Mouse (Mus musculus): ENCODE measurements at regions not wholly inside any gene's neighbourhood (a gene's known extent, or its start where the extent isn't known, plus 50 kb on each side); places are given as distances from the start of the nearest gene placed in this dataset.
"Not testable (repeated sequence)": the region's sequence is repeated elsewhere in the genome, so short reads cannot be mapped to it uniquely, and the experiment has no call there.

DNA sequence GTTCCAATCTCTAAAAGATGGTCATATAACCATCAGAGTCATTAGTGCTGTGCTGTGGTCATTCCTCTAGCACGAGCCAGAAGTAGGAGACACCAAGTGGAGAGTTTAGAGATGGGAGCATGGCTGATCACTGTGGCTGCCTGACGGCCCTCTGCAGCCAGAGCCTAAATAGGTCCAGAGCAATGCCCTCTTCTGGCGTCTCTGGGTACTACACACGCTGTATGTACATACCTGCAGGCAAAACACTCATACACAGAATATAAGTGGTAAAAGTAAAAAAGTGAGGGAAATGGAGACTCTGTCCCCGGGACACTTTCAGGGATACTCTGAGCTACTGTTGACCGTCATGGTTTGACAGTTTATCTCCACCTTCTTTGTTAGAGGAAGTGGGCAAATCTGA lies 91.4 kb downstream of the Gm21738 start:
- DNase-seq (ENCODE audit: low spot score in 2 of 2), result no peak

DNA sequence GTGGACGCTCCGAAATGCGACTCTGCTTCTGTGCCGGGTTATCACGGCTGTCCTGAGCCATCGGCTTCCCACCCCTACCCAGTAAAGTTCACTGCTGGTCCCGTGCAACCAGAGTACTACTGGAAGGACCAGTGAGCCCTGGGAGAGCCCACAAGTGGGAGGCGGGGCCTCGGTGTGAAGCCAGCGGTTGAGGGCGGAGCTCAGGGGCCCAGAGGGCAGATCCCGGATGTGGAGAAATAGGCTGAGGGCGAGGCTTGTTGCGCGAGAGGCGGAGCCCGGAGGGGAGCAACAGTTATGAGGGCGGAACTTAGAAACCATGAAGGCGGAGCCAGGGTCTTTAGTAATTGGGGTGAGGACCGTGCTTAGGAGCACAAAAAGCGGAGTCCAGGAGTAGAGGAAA lies 107.1 kb downstream of the Gm21738 start:
- no peak for DNase-seq (ENCODE audit: low spot score in 2 of 2)

DNA sequence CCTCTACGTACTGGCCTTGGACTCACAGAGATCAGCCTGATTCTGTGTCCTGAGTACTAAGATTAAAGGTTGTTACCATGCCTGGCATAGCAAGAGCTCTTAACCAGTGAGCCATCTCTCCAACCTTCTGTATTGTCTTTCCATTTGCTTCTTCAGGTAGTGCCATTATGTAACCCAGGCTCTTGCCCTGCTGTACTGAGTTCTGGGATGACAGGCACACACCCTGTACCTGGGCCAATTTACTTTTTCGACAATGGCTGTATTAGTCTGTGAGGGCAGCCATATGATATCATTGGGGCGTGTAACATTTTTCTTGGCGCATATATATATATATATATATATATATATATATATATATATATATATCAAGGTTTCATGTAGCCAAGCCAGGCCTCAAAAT lies 115.9 kb downstream of the Gm21738 start:
- not testable (repeated sequence) for DNase-seq (ENCODE audit: low spot score in 2 of 2)

DNA sequence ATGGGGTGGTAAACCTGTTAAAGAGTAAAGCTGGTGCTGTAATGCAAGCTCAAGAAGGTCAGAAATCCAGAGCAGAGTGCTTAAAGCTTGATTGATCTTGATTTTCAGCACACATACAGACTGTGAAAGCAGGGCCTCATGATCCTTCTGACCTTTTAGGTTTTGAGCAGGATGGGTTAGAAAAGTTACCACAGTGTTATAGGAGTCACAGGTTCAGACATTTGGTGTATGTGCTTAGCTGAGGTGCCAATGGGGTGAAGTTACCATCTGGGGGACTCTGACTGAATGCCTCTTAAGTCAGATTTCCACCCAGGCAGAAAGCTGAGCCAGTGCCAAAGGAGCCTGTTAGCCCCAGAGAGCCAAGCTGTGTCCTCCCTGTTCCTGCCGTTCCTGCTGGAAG lies 139.6 kb downstream of the Gm21738 start:
- no peak for DNase-seq (ENCODE audit: low spot score in 2 of 2)

GRCm38 (mm10) chr14:19277777-19278385 lies 140.8 kb downstream of the Gm21738 start:
- DNase-seq (ENCODE audit: low spot score in 2 of 2), result peak in 1 of 2 experiments; percentile 14

Measured in frontal cortex, postnatal 14 days (tissue).